Mouse (Mus musculus) midbrain, embryonic 12.5 days (tissue): ENCODE measurements around the gene AW146154. TPM values are rescaled to one million over a fixed set of nuclear protein-coding genes. Genes with fewer than 3 reads are reported as not detected.

Experiments used
- polyA plus RNA-seq: library from polyadenylated mRNA; unstranded; fragments of >200 nt; fragmentation: Nextera tagmentation; extraction: Ambion mirVana; gene quantifications from 2 replicates; pipeline ENCODE4 v1.2.1, GENCODE M21; 2016

AW146154 gene
- polyA plus RNA-seq, 1 experiment from 2014 or later = 7.6 TPM

Other genes starting within 250 kb of the AW146154 start
- gene AI987944, start 106.5 kb downstream of the AW146154 start, polyA plus RNA-seq = 8.5 and 9.2 TPM in 2 replicates
- 0.11 and 0.38 TPM in 2 replicates for gene Vmn2r57, start 51.2 kb downstream of the AW146154 start, polyA plus RNA-seq
- 0.10 and 0.13 TPM in 2 replicates for gene Gm20449, start 473 bp downstream of the AW146154 start, polyA plus RNA-seq
- gene Gm6871, start 73.8 kb upstream of the AW146154 start, polyA plus RNA-seq = not detected in 2 replicates
- 16.8 and 20.6 TPM in 2 replicates for gene 2610021A01Rik, start 99.3 kb upstream of the AW146154 start, polyA plus RNA-seq
- gene Zfp788, start 133.3 kb upstream of the AW146154 start, polyA plus RNA-seq = 17.3 and 18.5 TPM in 2 replicates